ENCODE assay signal across 8 mouse cellular contexts in genomic region chr10:15392027-15392816, GRCm38 (mm10).
DNase-seq lines count a peak whose midpoint lies in the region; TF ChIP-seq lines count a peak whose summit lies in the region.
"Had no signal": no experiment of that assay in that cellular context is flagged by ENCODE, and none has a peak within 500 bp of the region (broad histone marks: within the 10 kb centered on the region; RNA-seq: fewer than 3 reads in every experiment).

No protein-coding gene starts in this region.

- no peak for TF ChIP-seq CTCF in embryonic fibroblast, embryonic 13.5 days (IDR thresholded peaks at IDR 0.05; ENCODE audit: borderline replicate concordance, insufficient read depth, low read length)

- WGBS in hindbrain, embryonic 10.5 days = 76% methylated on average over 5 of the region's 5 CpGs

- peaks cover 2% of the 10 kb centered on the region for H3K4me1 ChIP-seq in embryonic fibroblast, embryonic 13.5 days (ENCODE audit: control insufficient read depth, insufficient read depth, low read length)
- no peaks in the 10 kb centered on the region for H3K4me1 ChIP-seq in hindbrain, embryonic 10.5 days (replicated peaks)

- DNase-seq in kidney, adult 9 months = peak; percentile 7
- DNase-seq in kidney, adult 11 months = no peak
- DNase-seq in NIH3T3 (ENCODE audit: low read depth) = peak; percentile 90
- DNase-seq in lung, postnatal 25 days (ENCODE audit: low spot score) = peak; percentile 2
- DNase-seq in frontal cortex, postnatal 25 days (ENCODE audit: low spot score in 2 of 2) = no peak
- no peak for DNase-seq in hindbrain, embryonic 10.5 days (ENCODE audit: low spot score)
- DNase-seq: thymus, postnatal 4 days had no signal

- H3K9me3 ChIP-seq in hindbrain, embryonic 10.5 days = no peaks in the 10 kb centered on the region

- no peaks in the 10 kb centered on the region for H3K27me3 ChIP-seq in hindbrain, embryonic 10.5 days (ENCODE audit: insufficient read depth, poor library complexity, severe bottlenecking)

- no peak overlapping the region for H3K4me3 ChIP-seq in embryonic fibroblast, embryonic 13.5 days (ENCODE audit: insufficient read depth, low read length)
- no peak overlapping the region for H3K4me3 ChIP-seq in hindbrain, embryonic 10.5 days

- TF ChIP-seq POLR2A in embryonic fibroblast, embryonic 13.5 days (IDR thresholded peaks at IDR 0.05; ENCODE audit: low read depth, low read length) = no peak

- H3K27ac ChIP-seq in embryonic fibroblast, embryonic 13.5 days (ENCODE audit: insufficient read depth, low read length) = peak overlapping the region; percentile 99
- H3K27ac ChIP-seq in hindbrain, embryonic 10.5 days = no peak overlapping the region

- no peaks in the 10 kb centered on the region for H3K36me3 ChIP-seq in hindbrain, embryonic 10.5 days

Comparison
In these comparisons a context has a peak if more than half of its experiments do, and no peak if none do; other contexts are left out.
1. DNase-seq: peak in kidney, adult 9 months (single experiment), NIH3T3 (single experiment) and lung, postnatal 25 days (single experiment); none in kidney, adult 11 months (single experiment), frontal cortex, postnatal 25 days (0 of 2) and hindbrain, embryonic 10.5 days (single experiment).